Mouse (Mus musculus): Measurements from ENCODE around the gene Nlrc4.

Gene Nlrc4

DNA sequence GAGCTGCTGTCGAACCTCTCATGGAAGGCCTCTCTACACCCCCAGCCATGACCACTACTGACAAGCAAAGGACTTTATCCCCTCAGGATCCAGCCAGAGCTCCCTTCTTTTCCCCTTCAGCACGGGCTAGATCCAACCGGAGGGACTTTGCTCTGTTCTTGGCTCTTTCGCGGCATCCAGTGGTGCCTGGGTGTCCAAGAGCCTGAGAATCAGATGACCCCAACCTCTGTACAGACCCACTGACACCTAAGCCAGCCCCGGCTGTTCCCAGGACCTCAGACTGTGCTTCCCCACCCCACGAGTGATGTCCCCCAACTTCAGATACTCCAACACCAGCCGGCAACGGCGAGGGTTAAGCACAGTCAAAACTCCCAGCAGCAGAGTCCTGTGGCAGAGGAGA is 9.2 kb downstream of the Nlrc4 start:
- no peak for TF ChIP-seq GATA4 (IDR thresholded peaks at IDR 0.05; ENCODE audit: insufficient replicate concordance, low read length)

DNA sequence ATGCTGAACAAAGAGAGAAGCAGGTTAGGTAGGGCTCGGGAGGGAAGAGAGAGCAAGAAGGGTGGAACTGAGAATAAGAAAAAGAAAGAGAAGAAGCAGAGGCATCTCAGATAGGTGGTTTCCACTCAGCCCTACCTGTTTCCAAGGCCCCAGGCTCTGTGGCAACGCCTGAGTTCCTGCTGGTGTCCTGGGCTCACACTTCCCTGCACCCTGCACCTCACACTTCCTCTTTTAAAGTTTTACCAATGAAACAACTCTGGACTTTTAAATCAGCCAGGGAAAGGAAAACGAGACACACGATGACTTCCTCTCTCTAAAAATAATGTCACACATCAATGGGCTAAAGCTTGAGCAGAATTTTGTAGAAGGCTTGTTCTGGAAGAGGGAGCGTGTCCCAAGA is 18.5 kb downstream of the Nlrc4 start:
- no peak for TF ChIP-seq GATA4 (IDR thresholded peaks at IDR 0.05; ENCODE audit: insufficient replicate concordance, low read length)

DNA sequence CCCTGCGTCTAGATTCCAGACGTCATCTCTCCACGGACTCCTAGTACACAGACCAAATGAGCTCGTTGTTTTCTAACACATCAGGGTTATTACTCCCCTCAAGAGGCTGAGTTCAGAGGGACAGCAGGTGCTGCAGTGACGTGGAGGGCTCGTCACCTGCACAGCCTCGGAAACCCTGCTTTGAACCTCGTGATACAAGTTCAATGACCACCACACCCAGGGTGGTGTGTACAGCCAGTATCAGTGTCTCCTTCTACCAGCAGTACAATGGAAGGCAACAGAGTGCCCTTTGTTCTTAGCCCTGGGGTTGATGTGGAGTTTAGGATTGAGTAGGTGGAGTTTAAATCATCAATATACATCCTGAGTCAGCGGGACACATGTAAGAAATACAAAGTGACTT is 21.2 kb downstream of the Nlrc4 start:
- TF ChIP-seq GATA4 (IDR thresholded peaks at IDR 0.05; ENCODE audit: insufficient replicate concordance, low read length): no peak

DNA sequence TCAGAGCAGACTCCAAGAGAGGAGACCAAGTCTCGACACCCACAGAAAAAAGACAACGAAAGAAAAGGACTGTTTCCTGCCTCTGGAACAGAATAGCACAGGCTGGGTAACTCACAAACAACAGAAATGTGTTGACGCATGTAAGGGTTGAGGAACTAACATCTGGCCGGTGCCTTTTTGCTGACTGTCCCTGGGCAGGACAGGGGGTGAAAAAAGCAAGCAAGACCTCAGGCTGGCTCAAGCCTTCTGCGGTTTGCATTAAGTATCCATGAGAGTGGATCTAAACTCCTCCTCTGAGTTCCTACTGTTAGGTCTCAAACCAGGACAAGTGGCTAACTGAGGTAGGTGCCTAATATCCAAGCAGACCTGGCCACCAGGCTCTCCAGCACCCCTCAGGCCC is 26.3 kb downstream of the Nlrc4 start:
- TF ChIP-seq GATA4 (IDR thresholded peaks at IDR 0.05; ENCODE audit: insufficient replicate concordance, low read length): no peak

DNA sequence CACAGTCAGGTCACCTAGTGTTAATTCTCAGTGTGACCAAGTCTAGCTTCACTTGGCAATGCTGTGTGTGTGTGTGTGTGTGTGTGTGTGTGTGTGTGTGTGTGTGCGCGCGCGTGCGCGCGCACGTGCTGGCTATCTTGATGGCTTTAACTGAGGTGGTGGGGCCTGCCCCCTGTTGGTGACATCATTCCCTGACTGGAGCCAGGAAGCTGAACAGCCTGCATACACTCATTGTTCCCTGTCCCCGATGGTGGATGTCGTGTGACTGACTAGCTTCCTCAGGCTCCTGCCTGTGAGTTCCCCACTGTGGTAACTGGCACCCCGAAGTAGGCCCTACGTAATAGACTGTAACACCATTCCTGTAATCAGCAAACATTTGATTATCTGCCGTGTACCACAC is 27.5 kb downstream of the Nlrc4 start:
- no peak for TF ChIP-seq GATA4 (IDR thresholded peaks at IDR 0.05; ENCODE audit: insufficient replicate concordance, low read length)

DNA sequence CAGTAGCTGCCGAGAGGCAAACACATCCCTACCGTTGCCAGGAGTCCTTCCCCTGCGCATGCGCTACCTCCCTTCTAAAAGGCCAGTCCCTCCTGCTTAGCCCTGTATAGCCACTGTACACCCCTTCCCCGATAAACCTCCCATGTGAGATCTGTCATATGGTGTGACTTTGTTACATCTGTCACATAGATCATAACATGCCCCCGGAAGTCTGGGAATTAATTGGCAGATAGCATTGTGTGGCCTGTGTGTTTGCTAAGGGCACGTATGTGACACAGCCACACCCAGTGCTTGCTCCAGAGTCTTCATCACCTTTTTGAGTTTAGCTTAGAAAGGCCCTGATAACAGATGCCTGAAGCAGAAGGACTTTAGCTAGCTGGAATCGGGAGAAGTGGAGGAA is 28.9 kb downstream of the Nlrc4 start:
- no peak for TF ChIP-seq GATA4 (IDR thresholded peaks at IDR 0.05; ENCODE audit: insufficient replicate concordance, low read length)

DNA sequence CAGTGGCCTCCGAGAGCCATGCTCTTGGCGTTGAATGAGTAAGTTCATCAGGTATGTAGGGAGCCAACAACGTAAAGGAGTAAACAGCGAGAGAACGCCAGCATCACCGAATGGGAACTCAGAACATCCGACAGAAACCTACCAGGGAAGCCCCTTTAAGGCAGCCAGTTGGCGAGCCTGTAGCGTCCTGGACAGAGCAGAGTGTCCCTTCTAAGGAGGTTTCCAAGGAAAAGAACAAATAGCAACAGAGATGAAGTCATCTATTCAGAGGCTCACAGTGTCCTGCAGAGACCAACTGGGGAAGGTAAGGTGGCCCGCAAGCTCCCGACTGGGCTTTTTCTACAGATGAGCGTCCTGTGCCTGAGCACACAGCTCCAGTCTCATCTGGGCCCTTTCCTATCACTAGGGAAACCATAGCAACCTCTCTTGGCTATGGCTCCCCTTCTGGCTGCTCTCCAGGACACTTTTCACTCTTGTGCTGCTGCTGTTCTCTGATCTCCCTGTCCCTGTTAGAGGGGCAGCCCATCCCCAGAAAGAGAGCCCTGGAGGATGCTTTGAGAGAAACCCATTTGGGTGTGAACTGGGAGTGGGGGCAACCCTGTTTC is 34.4 kb downstream of the Nlrc4 start:
- no peak for TF ChIP-seq GATA4 (IDR thresholded peaks at IDR 0.05; ENCODE audit: insufficient replicate concordance, low read length)

DNA sequence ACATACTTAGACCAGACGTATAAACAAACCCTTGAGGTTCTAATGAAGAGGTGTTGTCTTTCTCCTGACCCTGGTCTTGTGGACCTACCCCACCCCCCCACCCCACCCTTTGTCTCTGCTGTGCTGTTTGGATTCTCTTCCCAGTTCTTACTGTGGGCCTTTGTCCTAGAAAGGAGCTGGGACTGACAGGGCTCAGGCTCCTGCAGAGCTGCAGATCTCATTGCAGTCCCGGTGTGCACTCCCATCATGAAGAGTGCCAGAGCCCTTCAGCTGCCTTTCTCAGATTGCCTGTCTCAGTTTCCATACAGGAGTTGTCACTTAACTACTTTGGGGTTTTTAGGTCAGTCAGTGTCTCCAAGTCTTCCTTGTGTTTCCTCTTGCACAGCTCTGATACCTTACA is 38.3 kb downstream of the Nlrc4 start:
- TF ChIP-seq GATA4 (IDR thresholded peaks at IDR 0.05; ENCODE audit: insufficient replicate concordance, low read length): no peak

DNA sequence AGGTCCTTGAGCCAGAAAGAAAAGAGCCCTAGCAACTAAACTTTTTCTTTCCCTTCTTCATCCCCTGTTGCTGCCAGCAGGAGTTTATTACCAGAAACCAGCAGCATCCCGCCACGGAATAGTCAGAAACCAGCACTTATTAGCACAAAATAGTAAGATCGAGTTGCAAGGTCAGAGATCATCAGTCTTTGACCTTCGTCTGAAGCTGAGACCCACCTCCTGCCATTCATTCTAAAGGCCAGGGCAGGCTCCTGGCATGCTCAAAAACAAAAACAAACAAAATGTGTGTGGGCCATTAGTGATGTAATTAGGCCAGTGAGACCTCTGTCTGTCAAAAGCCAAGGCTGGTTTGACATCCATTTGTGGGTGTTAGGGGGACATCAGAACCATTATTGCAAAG is 40.8 kb downstream of the Nlrc4 start:
- TF ChIP-seq GATA4 (IDR thresholded peaks at IDR 0.05; ENCODE audit: insufficient replicate concordance, low read length): no peak

DNA sequence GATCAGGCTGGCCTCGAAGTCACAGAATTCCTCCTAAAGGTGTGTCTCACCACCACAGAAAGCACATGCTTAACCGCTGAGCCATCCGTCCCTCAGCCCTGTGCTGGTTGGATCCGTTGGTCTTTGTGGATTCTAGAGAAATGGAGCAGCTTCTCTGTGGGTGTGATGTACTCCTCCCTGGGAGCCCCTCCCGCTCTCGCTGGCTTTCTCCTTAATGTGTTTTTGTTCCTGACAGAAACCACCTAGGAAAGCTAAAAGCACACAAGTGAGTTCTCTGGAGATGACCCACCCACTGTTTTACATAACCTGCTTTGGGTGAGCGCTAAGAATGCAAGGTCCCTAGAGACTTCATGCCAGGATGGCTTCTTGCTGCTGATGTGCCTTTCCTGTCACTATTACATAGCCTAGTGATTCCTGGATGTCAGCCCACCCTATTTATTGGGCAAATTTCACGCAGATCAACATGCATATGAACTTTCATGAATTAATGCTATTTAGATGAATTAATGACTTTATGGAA is 42.0 kb downstream of the Nlrc4 start:
- TF ChIP-seq GATA4 (IDR thresholded peaks at IDR 0.05; ENCODE audit: insufficient replicate concordance, low read length): no peak

DNA sequence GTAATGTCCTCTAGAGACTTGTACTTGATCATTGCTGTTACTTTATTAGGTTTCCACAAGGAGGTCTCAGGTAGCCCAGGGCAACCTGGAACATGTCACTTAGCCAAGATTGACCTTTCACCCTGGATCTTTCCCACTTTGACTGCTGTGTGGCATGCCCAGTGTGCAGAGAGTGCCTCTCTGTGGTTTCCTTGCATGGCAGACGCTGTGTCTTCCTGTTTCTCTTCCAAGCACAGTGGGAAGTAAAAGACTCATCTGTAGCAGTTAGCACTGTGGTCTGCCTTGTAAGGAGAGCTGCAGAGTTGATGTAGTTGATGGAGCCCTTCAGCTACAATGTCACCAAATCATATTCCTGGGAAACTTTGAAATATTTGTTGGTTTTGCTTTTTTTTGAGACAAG is 44.3 kb downstream of the Nlrc4 start:
- no peak for TF ChIP-seq GATA4 (IDR thresholded peaks at IDR 0.05; ENCODE audit: insufficient replicate concordance, low read length)

DNA sequence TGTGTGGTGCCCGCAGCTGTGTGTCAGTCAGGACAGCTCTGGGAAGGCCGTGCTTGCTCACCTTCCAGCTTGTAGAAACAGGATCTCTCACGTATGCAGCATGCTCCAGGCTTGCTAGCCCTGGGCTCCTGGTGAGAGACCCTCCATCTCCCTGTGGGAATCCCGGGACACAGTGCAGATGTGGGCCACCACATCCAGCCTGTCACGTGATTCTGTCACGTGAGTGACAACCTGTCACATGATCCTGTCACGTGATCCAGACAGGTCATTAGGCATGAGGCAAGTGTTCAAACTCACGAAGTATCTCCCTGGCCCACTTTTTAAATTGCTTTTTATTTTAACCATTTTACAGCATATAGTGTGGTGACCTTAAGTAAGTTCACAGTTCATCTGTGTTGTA is 45.6 kb downstream of the Nlrc4 start:
- TF ChIP-seq GATA4 (IDR thresholded peaks at IDR 0.05; ENCODE audit: insufficient replicate concordance, low read length): no peak

DNA sequence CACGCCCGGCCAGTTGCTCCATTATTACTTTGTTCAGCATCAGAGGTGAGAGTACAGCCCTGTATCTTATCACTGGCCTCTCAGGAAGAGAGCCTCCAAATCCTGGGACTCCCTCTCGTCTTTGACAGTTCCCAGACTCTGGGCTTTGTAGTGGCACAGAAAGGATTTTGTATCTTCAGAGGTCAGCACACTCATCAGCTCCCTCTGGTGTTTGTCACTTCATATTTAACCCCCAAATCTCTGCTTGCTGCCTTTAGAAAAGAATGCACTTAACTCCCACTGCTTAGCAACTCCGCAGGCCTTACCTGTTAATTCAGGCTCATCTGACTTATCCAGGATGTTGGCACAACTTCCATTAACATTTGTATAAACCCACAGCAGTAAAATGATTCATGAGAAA is 49.2 kb downstream of the Nlrc4 start:
- TF ChIP-seq GATA4 (IDR thresholded peaks at IDR 0.05; ENCODE audit: insufficient replicate concordance, low read length): no peak

DNA sequence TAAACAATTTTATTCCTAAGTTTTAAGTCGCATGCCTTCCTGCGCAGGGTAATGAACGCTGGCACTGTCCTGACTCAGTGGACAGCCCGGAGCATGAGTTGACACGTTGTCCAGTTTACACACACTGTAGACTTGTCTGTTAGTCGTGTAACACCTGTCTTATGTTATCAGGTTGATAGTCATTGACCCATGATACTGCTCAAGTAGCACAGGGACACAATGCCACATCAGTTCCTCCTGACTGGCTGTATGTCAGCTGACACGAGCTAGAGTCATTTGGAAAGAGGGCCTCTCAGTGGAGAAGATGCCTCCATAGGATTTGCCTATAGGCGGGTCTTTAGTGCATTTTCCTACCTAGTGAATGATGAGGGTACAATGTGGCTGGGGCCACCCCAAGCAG is 52.5 kb downstream of the Nlrc4 start:
- no peak for TF ChIP-seq GATA4 (IDR thresholded peaks at IDR 0.05; ENCODE audit: insufficient replicate concordance, low read length)

DNA sequence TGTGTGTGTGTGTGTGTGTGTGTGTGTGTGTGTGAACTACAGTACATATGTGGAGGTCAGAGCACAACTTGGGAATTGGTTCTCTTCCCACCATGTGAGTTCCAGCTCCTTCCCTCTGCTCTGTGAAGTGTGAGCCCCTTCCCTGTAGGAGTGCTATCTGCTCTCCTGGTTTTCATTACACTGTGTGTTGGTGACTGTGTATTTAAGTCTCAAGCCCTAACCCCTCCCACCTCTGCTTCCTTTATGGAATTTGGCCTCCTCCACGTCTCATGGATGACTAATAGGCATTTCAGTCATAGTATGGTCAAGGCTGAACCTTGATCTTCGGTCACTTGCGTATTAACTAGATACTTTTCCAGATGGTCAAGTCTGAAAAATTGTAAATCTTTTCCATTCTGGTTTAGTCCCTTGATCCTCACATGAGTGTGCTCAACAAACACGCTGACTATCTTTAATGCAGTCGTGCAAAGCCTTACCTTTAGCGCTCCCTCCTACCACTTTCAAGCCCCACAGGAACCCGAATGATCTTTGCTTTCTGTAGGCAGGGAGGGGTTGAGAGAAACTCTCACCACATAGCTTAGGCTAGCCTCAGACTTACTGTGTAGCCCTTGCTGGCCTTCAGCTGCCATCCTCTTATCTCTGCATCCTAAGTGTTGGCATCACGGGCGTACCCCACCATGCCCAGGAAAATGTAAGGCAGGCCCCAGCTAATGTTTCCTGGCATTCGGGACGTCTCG is 56.3 kb downstream of the Nlrc4 start:
- TF ChIP-seq GATA4 (IDR thresholded peaks at IDR 0.05; ENCODE audit: insufficient replicate concordance, low read length): no peak

DNA sequence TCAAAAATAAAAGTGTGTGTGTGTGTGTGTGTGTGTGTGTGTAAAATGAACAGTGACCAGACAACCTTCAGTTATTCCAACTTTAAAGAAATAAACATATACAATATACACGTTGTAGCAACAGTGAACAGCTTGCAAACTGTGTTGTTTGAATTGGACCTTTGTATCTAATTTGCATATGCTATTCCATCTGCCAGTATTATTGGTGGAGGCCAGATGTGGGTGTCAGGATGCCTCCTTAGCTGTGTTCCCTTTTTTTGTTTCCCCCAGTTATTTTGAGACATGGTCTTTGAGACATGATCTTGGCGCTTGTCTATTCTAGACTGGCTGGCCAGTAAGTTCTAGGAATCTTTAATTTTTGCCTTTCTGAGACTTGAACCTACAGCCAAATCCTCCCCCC is 61.8 kb downstream of the Nlrc4 start:
- TF ChIP-seq GATA4 (IDR thresholded peaks at IDR 0.05; ENCODE audit: insufficient replicate concordance, low read length): no peak

DNA sequence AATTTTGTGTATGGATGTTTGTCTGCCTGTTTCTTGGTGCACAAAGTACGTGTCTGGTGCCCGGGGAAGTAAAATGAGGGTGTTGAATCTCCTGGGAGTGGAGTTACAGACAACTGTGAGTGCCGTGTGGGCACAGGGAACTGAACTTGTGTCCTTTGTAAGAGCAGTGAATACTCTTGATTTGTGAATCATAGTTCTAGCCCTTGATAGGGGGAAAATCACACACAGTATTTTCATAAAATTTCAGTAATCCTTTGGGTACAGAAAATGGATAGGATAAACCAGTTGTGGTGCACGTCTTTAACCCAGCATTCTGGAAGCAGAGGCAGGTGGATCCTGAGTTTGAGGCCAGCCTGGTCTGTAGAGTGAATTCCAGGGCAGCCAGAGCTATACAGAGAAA is 62.2 kb downstream of the Nlrc4 start:
- TF ChIP-seq GATA4 (IDR thresholded peaks at IDR 0.05; ENCODE audit: insufficient replicate concordance, low read length): no peak

All from liver, adult (tissue).